23 mouse cellular contexts compared by ENCODE assay signal in genomic region chr7:113650631-113651030, GRCm38 (mm10).
A peak's percentile ranks its signal among the peaks of the same experiment; 100 is the strongest.
DNase-seq lines count a peak whose midpoint lies in the region; ATAC-seq and TF ChIP-seq lines count a peak whose summit lies in the region.
"Had no signal": no experiment of that assay in that cellular context is flagged by ENCODE, and none has a peak within 500 bp of the region (broad histone marks: within the 10 kb centered on the region; RNA-seq: fewer than 3 reads in every experiment).

No protein-coding gene starts in this region.

- intact Hi-C loops in heart, adult 2 months (cut with DNase I): no loop called here
- intact Hi-C loops in heart, postnatal 36 days (cut with DNase I): no loop called here

- TF ChIP-seq EP300 in heart, adult 2 months (IDR thresholded peaks at IDR 0.05; ENCODE audit: insufficient read depth, low read depth, low read length): no peak

- no peaks in the 10 kb centered on the region for H3K27me3 ChIP-seq in heart, embryonic 10.5 days (ENCODE audit: insufficient read depth, poor library complexity, severe bottlenecking)
- H3K27me3 ChIP-seq in heart, adult 2 months (ENCODE audit: control insufficient read depth, insufficient read depth, low read length): no peaks in the 10 kb centered on the region
- no peaks in the 10 kb centered on the region for H3K27me3 ChIP-seq in heart, embryonic 13.5 days (replicated peaks)
- no peaks in the 10 kb centered on the region for H3K27me3 ChIP-seq in midbrain, postnatal 0 days (ENCODE audit: insufficient read depth, low read length)
- H3K27me3 ChIP-seq: embryonic facial prominence, embryonic 12.5 days; embryonic facial prominence, embryonic 15.5 days had no signal

- H3K79me2 ChIP-seq in heart, adult 2 months (replicated peaks; ENCODE audit: control insufficient read depth, insufficient read depth, low read length): no peaks in the 10 kb centered on the region

- no peaks in the 10 kb centered on the region for H3K36me3 ChIP-seq in heart, embryonic 10.5 days
- H3K36me3 ChIP-seq in heart, adult 2 months (ENCODE audit: control insufficient read depth, insufficient read depth, low read length): no peaks in the 10 kb centered on the region
- H3K36me3 ChIP-seq in heart, embryonic 13.5 days: no peaks in the 10 kb centered on the region
- no peaks in the 10 kb centered on the region for H3K36me3 ChIP-seq in midbrain, postnatal 0 days (ENCODE audit: insufficient read depth, low read length)
- H3K36me3 ChIP-seq: embryonic facial prominence, embryonic 12.5 days; embryonic facial prominence, embryonic 15.5 days had no signal

- H3K4me2 ChIP-seq in heart, embryonic 13.5 days: no peak overlapping the region
- H3K4me2 ChIP-seq in midbrain, postnatal 0 days (ENCODE audit: low read depth, low read length, poor library complexity, severe bottlenecking): no peak overlapping the region
- H3K4me2 ChIP-seq: embryonic facial prominence, embryonic 12.5 days; embryonic facial prominence, embryonic 15.5 days; hindbrain, embryonic 14.5 days had no signal

- no peak for TF ChIP-seq POLR2A in heart, adult 2 months (IDR thresholded peaks at IDR 0.05; ENCODE audit: insufficient read depth, low read depth, low read length)

- peaks cover 37% of the 10 kb centered on the region for H3K4me1 ChIP-seq in heart, embryonic 10.5 days
- peaks cover 2% of the 10 kb centered on the region for H3K4me1 ChIP-seq in heart, adult 2 months (ENCODE audit: control insufficient read depth, insufficient read depth, low read length)
- H3K4me1 ChIP-seq in heart, embryonic 13.5 days: peaks cover 32% of the 10 kb centered on the region
- H3K4me1 ChIP-seq in midbrain, postnatal 0 days (ENCODE audit: insufficient read depth, low read length): no peaks in the 10 kb centered on the region
- H3K4me1 ChIP-seq: embryonic facial prominence, embryonic 12.5 days; embryonic facial prominence, embryonic 15.5 days had no signal

- no peaks in the 10 kb centered on the region for H3K9me3 ChIP-seq in heart, embryonic 10.5 days
- no peaks in the 10 kb centered on the region for H3K9me3 ChIP-seq in heart, embryonic 13.5 days
- no peaks in the 10 kb centered on the region for H3K9me3 ChIP-seq in midbrain, postnatal 0 days (ENCODE audit: low read length)
- H3K9me3 ChIP-seq: embryonic facial prominence, embryonic 12.5 days; embryonic facial prominence, embryonic 15.5 days had no signal

- no peak overlapping the region for H3K9ac ChIP-seq in heart, adult 2 months (ENCODE audit: low read depth, low read length)
- H3K9ac ChIP-seq in heart, embryonic 13.5 days: no peak overlapping the region
- no peak overlapping the region for H3K9ac ChIP-seq in midbrain, postnatal 0 days (replicated peaks; ENCODE audit: low read length, poor library complexity, severe bottlenecking)
- H3K9ac ChIP-seq: embryonic facial prominence, embryonic 12.5 days; embryonic facial prominence, embryonic 15.5 days; hindbrain, embryonic 14.5 days had no signal

- peak overlapping the region; percentile 72 for H3K27ac ChIP-seq in heart, embryonic 10.5 days
- H3K27ac ChIP-seq in heart, adult 2 months: no peak overlapping the region
- peak overlapping the region; percentile 71 for H3K27ac ChIP-seq in heart, embryonic 13.5 days (replicated peaks)
- H3K27ac ChIP-seq in midbrain, postnatal 0 days (ENCODE audit: low read depth, low read length): no peak overlapping the region
- H3K27ac ChIP-seq: embryonic facial prominence, embryonic 12.5 days; embryonic facial prominence, embryonic 15.5 days; hindbrain, embryonic 14.5 days; hindbrain, postnatal 0 days had no signal

- DNase-seq in heart, embryonic 10.5 days (ENCODE audit: low spot score): no peak
- no peak for DNase-seq in heart, adult 2 months
- DNase-seq in heart, postnatal 36 days: no peak
- peak; percentile 67 for DNase-seq in ZHBTc4 (ENCODE audit: low read depth, low spot score)
- no peak for DNase-seq in midbrain, postnatal 0 days (ENCODE audit: low spot score)
- DNase-seq: adrenal gland, adult 2 months; adrenal gland, postnatal 14 days; B cell, adult 2 months; cerebellum, adult 11 months; cerebellum, adult 2 months; cerebellum, adult 9-11 months; cerebellum, postnatal 25 days; gastrocnemius, postnatal 25 days; heart, postnatal 14 days; kidney, adult 2 months had no signal

- no peak for TF ChIP-seq CTCF in heart, adult 2 months (IDR thresholded peaks at IDR 0.05)
- TF ChIP-seq CTCF in midbrain, postnatal 0 days (IDR thresholded peaks at IDR 0.05): no peak

- WGBS in heart, embryonic 10.5 days: 52% methylated on average over 2 of the region's 2 CpGs
- 63% methylated on average over 2 of the region's 2 CpGs for WGBS in heart, adult 2 months
- whole genome bisulfite sequencing in heart, embryonic 13.5 days: 75% methylated on average over 1 of the region's 2 CpGs
- WGBS in midbrain, postnatal 0 days: 62% methylated on average over 2 of the region's 2 CpGs

- H3K4me3 ChIP-seq in heart, embryonic 10.5 days: no peak overlapping the region
- H3K4me3 ChIP-seq in heart, adult 2 months: no peak overlapping the region
- H3K4me3 ChIP-seq in heart, embryonic 13.5 days: no peak overlapping the region
- H3K4me3 ChIP-seq in midbrain, postnatal 0 days (ENCODE audit: low read depth, low read length): no peak overlapping the region
- H3K4me3 ChIP-seq: embryonic facial prominence, embryonic 12.5 days; embryonic facial prominence, embryonic 15.5 days had no signal

- no peak for ATAC-seq in heart, embryonic 13.5 days (ENCODE audit: extremely low read depth, insufficient number of reproducible peaks, low FRiP score, low TSS enrichment)
- no peak for ATAC-seq in midbrain, postnatal 0 days (ENCODE audit: low FRiP score)
- ATAC-seq: forebrain, embryonic 14.5 days; hindbrain, postnatal 0 days; inflammation-experienced regulatory T-cells, adult 6 months; intestine, embryonic 16.5 days had no signal

Comparison
In these comparisons a context has a peak if more than half of its experiments do, and no peak if none do; other contexts are left out.
1. H3K27ac ChIP-seq: peak in heart, embryonic 10.5 days (single experiment) and heart, embryonic 13.5 days (single experiment); none in heart, adult 2 months (single experiment) and midbrain, postnatal 0 days (single experiment).